Mouse (Mus musculus): ENCODE measurements around the gene Sun1. TPM values are rescaled to one million over a fixed set of nuclear protein-coding genes. Genes with fewer than 3 reads are reported as not detected.

The Sun1 gene
- total RNA-seq (2023) = 100 to 1,000 TPM in 1 of 2 experiments, 10 to 100 TPM in 1; 94.6 to 106 TPM

GRCm38 (mm10) chr5:139199995-139200769 lies at the start of gene Sun1:
Gene Sun1 (plus strand): TSS chr5:139200637.

GRCm38 (mm10) chr5:139252081-139252909 lies 51.9 kb downstream of the Sun1 start, which contains the start of gene Get4:
Gene Get4 (plus strand): TSS chr5:139252324.

Other genes starting within 250 kb of the Sun1 start
- 1 to 10 TPM; 5.3 to 6.3 TPM for gene Pdgfa, start 203.3 kb upstream of the Sun1 start, total RNA-seq (2023)
- gene Prkar1b, start 50.6 kb upstream of the Sun1 start, total RNA-seq (2023) = 10 to 100 TPM; 10.6 to 10.7 TPM
- 1 to 10 TPM; 7.7 to 8.4 TPM for gene Dnaaf5, start 50.4 kb upstream of the Sun1 start, total RNA-seq (2023)
- 10 to 100 TPM; 27.8 to 28.1 TPM for gene Get4, start 51.7 kb downstream of the Sun1 start, total RNA-seq (2023)
- gene Adap1, start 125.0 kb downstream of the Sun1 start, total RNA-seq (2023) = 100 to 1,000 TPM; 192 to 194 TPM
- gene Cox19, start 150.8 kb downstream of the Sun1 start, total RNA-seq (2023) = 10 to 100 TPM; 23.0 to 34.9 TPM
- gene Cyp2w1, start 152.0 kb downstream of the Sun1 start, total RNA-seq (2023) = not detected
- gene Gpr146, start 177.1 kb downstream of the Sun1 start, total RNA-seq (2023) = 10 to 100 TPM; 11.5 to 12.2 TPM
- gene C130050O18Rik, start 204.6 kb downstream of the Sun1 start, total RNA-seq (2023) = 10 to 100 TPM; 64.5 to 66.6 TPM
- gene Gper1, start 222.5 kb downstream of the Sun1 start, total RNA-seq (2023) = 1 to 10 TPM in 1 of 2 experiments, under 1 TPM in 1; 0.39 to 1.3 TPM

All from monocyte, adult 59 days (primary cell).